Mouse (Mus musculus): Measurements from ENCODE around the gene Agbl5. TPM values are rescaled to one million over a fixed set of nuclear protein-coding genes. Genes with fewer than 3 reads are reported as not detected.

Gene Agbl5
- polyA plus RNA-seq, 1 experiment from 2014 or later: 33.0 TPM

Other genes with a start within 250 kb of the Agbl5 start
- 22.0 and 23.5 TPM in 2 replicates for gene Slc35f6, start 240.8 kb upstream of the Agbl5 start, polyA plus RNA-seq (2014; fragmentation: Nextera tagmentation; extraction: Ambion mirVana)
- gene Cenpa, start 221.9 kb upstream of the Agbl5 start, polyA plus RNA-seq (2014; fragmentation: Nextera tagmentation; extraction: Ambion mirVana): 435 and 450 TPM in 2 replicates
- 17.6 and 22.2 TPM in 2 replicates for gene Dpysl5, start 177.1 kb upstream of the Agbl5 start, polyA plus RNA-seq (2014; fragmentation: Nextera tagmentation; extraction: Ambion mirVana)
- gene Mapre3, start 74.1 kb upstream of the Agbl5 start, polyA plus RNA-seq (2014; fragmentation: Nextera tagmentation; extraction: Ambion mirVana): 15.4 and 18.1 TPM in 2 replicates
- 37.5 and 42.3 TPM in 2 replicates for gene Tmem214, start 20.7 kb upstream of the Agbl5 start, polyA plus RNA-seq (2014; fragmentation: Nextera tagmentation; extraction: Ambion mirVana)
- gene Ost4, start 19.1 kb downstream of the Agbl5 start, polyA plus RNA-seq (2014; fragmentation: Nextera tagmentation; extraction: Ambion mirVana): 347 and 379 TPM in 2 replicates
- gene Emilin1, start 24.7 kb downstream of the Agbl5 start, polyA plus RNA-seq (2014; fragmentation: Nextera tagmentation; extraction: Ambion mirVana): 79.7 and 95.4 TPM in 2 replicates
- gene Khk, start 32.7 kb downstream of the Agbl5 start, polyA plus RNA-seq (2014; fragmentation: Nextera tagmentation; extraction: Ambion mirVana): 9.2 and 9.9 TPM in 2 replicates
- gene Cgref1, start 56.9 kb downstream of the Agbl5 start, polyA plus RNA-seq (2014; fragmentation: Nextera tagmentation; extraction: Ambion mirVana): 3.7 and 4.4 TPM in 2 replicates
- gene Preb, start 71.7 kb downstream of the Agbl5 start, polyA plus RNA-seq (2014; fragmentation: Nextera tagmentation; extraction: Ambion mirVana): 88.2 and 95.1 TPM in 2 replicates
- gene Tcf23, start 80.0 kb downstream of the Agbl5 start, polyA plus RNA-seq (2014; fragmentation: Nextera tagmentation; extraction: Ambion mirVana): not detected in 2 replicates
- 88.2 and 105 TPM in 2 replicates for gene Atraid, start 159.6 kb downstream of the Agbl5 start, polyA plus RNA-seq (2014; fragmentation: Nextera tagmentation; extraction: Ambion mirVana)
- gene Slc5a6, start 160.2 kb downstream of the Agbl5 start, polyA plus RNA-seq (2014; fragmentation: Nextera tagmentation; extraction: Ambion mirVana): 6.6 and 6.7 TPM in 2 replicates
- gene Cad, start 166.1 kb downstream of the Agbl5 start, polyA plus RNA-seq (2014; fragmentation: Nextera tagmentation; extraction: Ambion mirVana): 21.3 and 23.5 TPM in 2 replicates
- gene Dnajc5g, start 217.6 kb downstream of the Agbl5 start, polyA plus RNA-seq (2014; fragmentation: Nextera tagmentation; extraction: Ambion mirVana): not detected in 2 replicates
- 0.46 and 0.59 TPM in 2 replicates for gene Slc30a3, start 219.5 kb downstream of the Agbl5 start, polyA plus RNA-seq (2014; fragmentation: Nextera tagmentation; extraction: Ambion mirVana)
- gene Trim54, start 228.0 kb downstream of the Agbl5 start, polyA plus RNA-seq (2014; fragmentation: Nextera tagmentation; extraction: Ambion mirVana): not detected in 2 replicates

Measured in embryonic facial prominence, embryonic 11.5 days (tissue).